Mouse (Mus musculus) T-helper 2 cell (primary cell): ENCODE results near the gene Slc8a1.

Experiments
- in situ Hi-C: fragments of 300-600 bp; cut with MboI, MseI; formaldehyde crosslinking; loops from one replicate; pipeline ENCODE4 v1.15.1; 2025; ENCODE audit warnings: high pct_unique_total_duplicates

The Slc8a1 gene

GRCm38 (mm10) chr17:81576893-81577292 lies 161.3 kb downstream of the Slc8a1 start:
- in situ Hi-C loops, result no loop called here

- in situ Hi-C loops, result no loop called here
Measured at GRCm38 (mm10) chr17:81565634-81566372, 172.4 kb downstream of the Slc8a1 start.

GRCm38 (mm10) chr17:81554052-81554734 lies 184.0 kb downstream of the Slc8a1 start:
- in situ Hi-C loops, result no loop called here

- in situ Hi-C loops, result no loop called here
Measured at GRCm38 (mm10) chr17:81551856-81552635, 186.1 kb downstream of the Slc8a1 start.

- in situ Hi-C loops, result no loop called here
Measured at GRCm38 (mm10) chr17:81550864-81551263, 187.3 kb downstream of the Slc8a1 start.

- in situ Hi-C loops, result no loop called here
Measured at GRCm38 (mm10) chr17:81548016-81548415, 190.2 kb downstream of the Slc8a1 start.

- in situ Hi-C loops, result no loop called here
Measured at GRCm38 (mm10) chr17:81546525-81546924, 191.7 kb downstream of the Slc8a1 start.

- in situ Hi-C loops, result no loop called here
Measured at GRCm38 (mm10) chr17:81546012-81546411, 192.2 kb downstream of the Slc8a1 start.

GRCm38 (mm10) chr17:81544926-81545325 lies 193.3 kb downstream of the Slc8a1 start:
- in situ Hi-C loops, result no loop called here

- in situ Hi-C loops, result no loop called here
Measured at GRCm38 (mm10) chr17:81542313-81543185, 195.6 kb downstream of the Slc8a1 start.

GRCm38 (mm10) chr17:81538163-81539160 lies 199.7 kb downstream of the Slc8a1 start:
- in situ Hi-C loops, result no loop called here

- in situ Hi-C loops, result no loop called here
Measured at GRCm38 (mm10) chr17:81536093-81536492, 202.1 kb downstream of the Slc8a1 start.

- in situ Hi-C loops, result no loop called here
Measured at GRCm38 (mm10) chr17:81529849-81530248, 208.3 kb downstream of the Slc8a1 start.

- in situ Hi-C loops, result no loop called here
Measured at GRCm38 (mm10) chr17:81528940-81529339, 209.2 kb downstream of the Slc8a1 start.

GRCm38 (mm10) chr17:81526463-81526862 lies 211.7 kb downstream of the Slc8a1 start:
- in situ Hi-C loops, result no loop called here

- in situ Hi-C loops, result no loop called here
Measured at GRCm38 (mm10) chr17:81524826-81525225, 213.4 kb downstream of the Slc8a1 start.

GRCm38 (mm10) chr17:81523943-81524342 lies 214.2 kb downstream of the Slc8a1 start:
- in situ Hi-C loops, result no loop called here

- in situ Hi-C loops, result no loop called here
Measured at GRCm38 (mm10) chr17:81518316-81519025, 219.7 kb downstream of the Slc8a1 start.

- in situ Hi-C loops, result no loop called here
Measured at GRCm38 (mm10) chr17:81516155-81516554, 222.0 kb downstream of the Slc8a1 start.
